Mouse (Mus musculus) monocyte, adult 5-6 weeks (primary cell): ENCODE measurements around the gene Prcp. TPM values are rescaled to one million over a fixed set of nuclear protein-coding genes. Genes with fewer than 3 reads are reported as not detected.

Experiments
- ATAC-seq: fragments of 153-309, 156-312 bp; replicated peaks from 2 replicates; pipeline ENCODE4 v1.8.0; 2017; ENCODE audit warnings: mild to moderate bottlenecking; ENCODE audit not compliant: low TSS enrichment, insufficient number of reproducible peaks, severe bottlenecking, poor library complexity, low FRiP score
- total RNA-seq: library from RNA; stranded (forward); fragments of 200-1000, 200-491, 200-594 nt; gene quantifications from 3 replicates; pipeline ENCODE4 v1.2.3, GENCODE M21; 2017

Prcp gene
- 48.1 to 63.6 TPM (median 48.4 TPM) in 3 replicates for total RNA-seq

GRCm38 (mm10) chr7:92874116-92874675 is at the start of gene Prcp, which contains the start of gene Ddias:
TSS of gene Prcp (plus strand) at chr7:92874470.
TSS of gene Ddias (minus strand) at chr7:92874247.
- peak; percentile 57 for ATAC-seq

GRCm38 (mm10) chr7:92826248-92826647 is 48.0 kb upstream of the Prcp start:
- no peak for ATAC-seq

- ATAC-seq = no peak
These were observed 46.3 kb upstream of the Prcp start for GRCm38 (mm10) chr7:92827981-92828380.

GRCm38 (mm10) chr7:92832395-92832794 is 41.9 kb upstream of the Prcp start:
- no peak for ATAC-seq

GRCm38 (mm10) chr7:92834391-92834790 is 39.9 kb upstream of the Prcp start:
- no peak for ATAC-seq

GRCm38 (mm10) chr7:92836447-92836846 is 37.8 kb upstream of the Prcp start:
- no peak for ATAC-seq

GRCm38 (mm10) chr7:92837226-92837625 is 37.0 kb upstream of the Prcp start:
- ATAC-seq = peak; percentile 70

GRCm38 (mm10) chr7:92837907-92838306 is 36.4 kb upstream of the Prcp start:
- no peak for ATAC-seq

GRCm38 (mm10) chr7:92842254-92842653 is 32.0 kb upstream of the Prcp start:
- ATAC-seq = no peak

GRCm38 (mm10) chr7:92848246-92848645 is 26.0 kb upstream of the Prcp start:
- no peak for ATAC-seq

GRCm38 (mm10) chr7:92866526-92866925 is 7.7 kb upstream of the Prcp start:
- 0 out of 2 replicates have a peak, but pooled peaks have one; percentile 38 for ATAC-seq

GRCm38 (mm10) chr7:92870161-92870560 is 4.1 kb upstream of the Prcp start:
- no peak for ATAC-seq

GRCm38 (mm10) chr7:92871596-92871995 is 2.7 kb upstream of the Prcp start:
- no peak for ATAC-seq

GRCm38 (mm10) chr7:92874761-92875408 is 615 bp downstream of the Prcp start:
- peak; percentile 84 for ATAC-seq

- no peak for ATAC-seq
These were observed 1.8 kb downstream of the Prcp start for GRCm38 (mm10) chr7:92876066-92876465.

- ATAC-seq = no peak
These were observed 2.3 kb downstream of the Prcp start for GRCm38 (mm10) chr7:92876538-92876937.

GRCm38 (mm10) chr7:92878575-92879285 is 4.5 kb downstream of the Prcp start:
- peak; percentile 55 for ATAC-seq

- ATAC-seq = no peak
These were observed 9.8 kb downstream of the Prcp start for GRCm38 (mm10) chr7:92883850-92884716.
